Mouse (Mus musculus) E14TG2a.4 (cell line): ENCODE measurements around the gene Ropn1.

Source experiments
- CTCF ChIP-seq: conservative IDR thresholded peaks from 2 replicates; pipeline ENCODE4 v1.5.1; 2014; ENCODE audit warnings: low read length
- NANOG ChIP-seq: IDR thresholded peaks from 2 replicates; pipeline ENCODE4 v1.6.1; 2014; ENCODE audit warnings: borderline replicate concordance, low read length, mixed read lengths
- POU5F1 ChIP-seq: IDR thresholded peaks from 2 replicates; pipeline ENCODE4 v1.6.1; 2014; ENCODE audit warnings: low read length, borderline replicate concordance

- no peak for TF ChIP-seq CTCF
- TF ChIP-seq POU5F1: no peak
- no peak for TF ChIP-seq NANOG
These were observed 14.8 kb downstream of the Ropn1 start for GRCm38 (mm10) chr16:34664553-34664952.
